Mouse (Mus musculus) erythroid progenitor cell, adult 5-6 weeks (primary cell): ENCODE measurements at regions not wholly inside any gene's neighbourhood (a gene's known extent, or its start where the extent isn't known, plus 50 kb on each side); places are given as distances from the start of the nearest gene placed in this dataset.
"Not testable (repeated sequence)": the region's sequence is repeated elsewhere in the genome, so short reads cannot be mapped to it uniquely, and the experiment has no call there.

Experiments used
- ATAC-seq: replicated peaks from 2 replicates; pipeline ENCODE4 v1.8.0; 2016; ENCODE audit warnings: moderate number of reproducible peaks, mild to moderate bottlenecking, moderate TSS enrichment, inconsistent platforms; ENCODE audit not compliant: poor library complexity, low FRiP score, severe bottlenecking

DNA sequence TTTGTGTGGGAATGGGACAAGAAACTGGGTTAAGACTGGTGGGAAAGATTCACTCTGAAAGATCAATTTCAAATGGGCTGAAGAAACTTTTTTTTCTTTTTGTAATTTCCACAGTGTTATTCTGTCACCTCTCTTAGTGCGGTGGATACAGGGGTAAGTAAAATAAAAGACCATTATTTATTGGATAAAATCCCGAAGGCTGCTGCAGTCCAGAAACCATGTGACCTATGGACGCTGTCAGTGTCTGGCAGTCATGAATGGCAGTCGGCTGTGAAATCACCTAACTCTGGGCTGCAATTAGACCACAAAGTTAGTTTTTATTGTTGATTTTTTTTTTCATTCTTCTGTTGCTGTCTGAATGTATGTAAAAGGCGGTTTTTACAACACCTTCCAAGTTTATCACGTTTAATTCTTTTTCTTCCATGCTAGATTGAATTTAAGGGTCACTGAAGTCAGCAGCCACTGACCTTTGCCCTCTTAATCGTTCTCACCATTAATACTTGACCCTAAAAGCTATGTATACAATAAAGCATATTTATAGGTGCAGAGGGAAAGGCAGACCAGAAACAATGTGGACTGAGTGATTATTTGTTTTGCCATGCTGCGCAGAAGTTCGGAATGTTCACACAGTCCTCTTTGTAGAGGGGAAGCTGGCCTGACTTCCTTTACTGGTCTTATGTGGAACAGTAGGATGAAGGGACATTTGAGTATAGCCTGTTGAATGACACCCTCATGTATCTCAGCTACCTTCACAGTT, 182.7 kb downstream of the Bmp2 start:
- ATAC-seq = no peak

GRCm38 (mm10) chr2:133738839-133739430, 187.0 kb downstream of the Bmp2 start:
- ATAC-seq = no peak

GRCm38 (mm10) chr2:133748493-133748892, 196.5 kb downstream of the Bmp2 start:
- ATAC-seq = no peak

- no peak for ATAC-seq
Observed at GRCm38 (mm10) chr2:133749846-133750637, 198.1 kb downstream of the Bmp2 start.

DNA sequence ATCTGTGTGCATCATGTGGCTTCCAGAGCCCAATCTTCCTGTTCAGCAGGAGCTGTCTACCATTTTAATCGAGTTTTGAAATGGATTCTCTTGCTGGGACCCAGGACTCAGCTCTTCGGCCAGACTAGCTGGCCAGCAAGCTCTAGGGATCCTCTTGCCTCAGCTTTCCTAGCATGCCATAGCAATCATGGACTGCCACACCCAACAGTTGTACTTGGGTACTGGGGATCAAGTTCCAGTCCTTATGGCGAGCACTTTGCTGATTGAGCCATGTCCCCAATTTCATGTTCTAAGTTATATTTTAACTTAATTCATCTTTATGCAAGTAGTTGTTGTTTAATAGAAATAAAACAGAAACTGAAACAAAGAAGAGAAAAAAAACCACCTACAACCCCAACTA, 202.1 kb downstream of the Bmp2 start:
- no peak for ATAC-seq

DNA sequence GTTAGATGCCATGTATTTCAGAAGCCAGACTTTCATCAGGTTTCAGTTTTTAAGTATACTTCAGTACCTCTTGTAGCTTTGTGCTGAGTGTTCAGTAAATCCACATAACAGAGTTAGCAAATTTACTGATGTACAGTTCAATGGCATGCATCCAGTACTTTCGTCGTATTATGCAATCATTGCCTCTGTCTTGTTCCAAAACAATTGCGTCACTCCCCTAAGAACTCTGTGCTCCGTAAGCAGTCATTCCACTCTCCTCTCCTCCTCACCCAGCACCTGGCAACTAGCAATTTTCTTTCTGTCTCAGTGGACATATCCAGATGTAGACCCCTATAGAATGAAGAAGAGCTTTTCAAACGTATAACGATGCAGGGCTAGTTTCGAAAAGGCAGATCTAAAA, 209.5 kb downstream of the Bmp2 start:
- ATAC-seq = no peak

GRCm38 (mm10) chr2:133768546-133768945, 216.6 kb downstream of the Bmp2 start:
- ATAC-seq = no peak

- ATAC-seq = no peak
Observed at GRCm38 (mm10) chr2:133783588-133784342, 231.8 kb downstream of the Bmp2 start.

DNA sequence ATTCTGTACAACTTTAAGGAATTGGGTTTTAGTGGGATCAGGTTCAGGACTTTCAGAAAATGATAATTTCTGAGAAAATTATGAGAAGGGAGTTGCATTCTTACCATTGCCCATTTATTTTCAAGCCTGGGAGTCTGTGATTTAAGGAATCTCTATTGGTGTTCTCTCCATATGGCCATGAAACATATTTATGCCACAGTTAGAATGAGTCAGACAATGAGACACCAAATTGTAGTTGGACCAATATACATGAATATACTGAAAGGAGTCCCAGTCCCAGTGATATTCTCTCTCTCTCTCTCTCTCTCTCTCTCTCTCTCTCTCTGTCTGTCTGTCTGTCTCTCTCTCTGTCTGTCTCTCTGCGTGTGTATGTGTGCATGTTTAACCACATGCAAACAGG, 239.1 kb downstream of the Bmp2 start:
- ATAC-seq = no peak

DNA sequence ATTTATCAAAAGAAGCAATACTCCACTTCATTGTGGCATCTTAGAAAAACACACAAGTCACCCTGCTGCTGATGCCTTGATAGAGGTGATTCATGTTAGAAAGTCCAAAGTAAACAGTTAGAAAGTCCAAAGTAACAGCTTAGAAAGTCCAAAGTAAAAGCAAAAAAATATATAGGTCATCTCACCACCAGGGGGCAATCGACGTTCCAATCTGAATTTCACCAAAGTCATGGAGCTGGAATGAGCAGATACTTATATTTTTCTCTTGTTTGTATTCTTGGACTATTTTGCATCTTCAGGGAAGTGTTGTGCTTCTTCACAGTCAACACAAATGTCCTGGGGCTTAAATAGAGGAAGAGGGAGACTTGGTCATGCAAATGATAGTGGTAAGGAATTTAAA, 241.3 kb downstream of the Bmp2 start:
- ATAC-seq = no peak

DNA sequence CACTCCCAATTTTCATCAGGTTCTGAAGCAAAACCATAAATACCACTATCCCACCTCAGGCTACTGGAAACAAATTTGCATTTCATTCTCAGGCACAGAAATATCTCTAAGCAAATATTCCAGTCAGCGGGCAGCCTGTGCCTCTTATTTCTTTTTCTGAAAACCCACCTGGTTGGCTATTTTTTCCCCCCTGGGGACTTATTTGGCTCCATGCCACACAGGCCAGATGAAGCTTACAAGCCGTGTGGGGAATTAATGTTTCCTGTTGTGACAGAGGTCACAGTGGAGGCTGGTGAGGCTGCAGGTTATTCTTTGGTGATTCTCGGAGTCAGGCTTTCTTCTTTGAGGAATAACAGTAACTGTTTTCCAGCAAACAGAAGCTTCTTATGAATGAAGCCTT, 250.7 kb downstream of the Bmp2 start:
- ATAC-seq = no peak

DNA sequence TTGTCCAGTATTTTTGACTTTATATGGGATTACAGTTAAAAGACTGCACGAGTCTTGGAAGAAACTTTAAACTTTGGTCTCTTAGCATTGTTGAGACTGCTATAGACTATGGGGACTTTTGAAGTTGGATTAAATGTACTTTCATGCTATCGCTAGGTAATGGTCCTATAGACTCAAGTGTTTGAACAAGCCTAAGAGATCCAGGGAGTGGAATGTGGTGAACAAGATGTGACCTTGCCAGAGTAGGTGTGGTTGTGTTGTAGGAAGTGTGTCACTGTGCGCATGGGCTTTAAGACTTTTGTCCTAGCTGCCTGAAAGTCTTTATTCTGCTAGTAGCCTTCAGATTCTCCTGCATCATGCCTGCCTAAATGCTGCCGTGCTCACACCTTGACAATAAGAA, 269.5 kb downstream of the Bmp2 start:
- ATAC-seq = no peak

DNA sequence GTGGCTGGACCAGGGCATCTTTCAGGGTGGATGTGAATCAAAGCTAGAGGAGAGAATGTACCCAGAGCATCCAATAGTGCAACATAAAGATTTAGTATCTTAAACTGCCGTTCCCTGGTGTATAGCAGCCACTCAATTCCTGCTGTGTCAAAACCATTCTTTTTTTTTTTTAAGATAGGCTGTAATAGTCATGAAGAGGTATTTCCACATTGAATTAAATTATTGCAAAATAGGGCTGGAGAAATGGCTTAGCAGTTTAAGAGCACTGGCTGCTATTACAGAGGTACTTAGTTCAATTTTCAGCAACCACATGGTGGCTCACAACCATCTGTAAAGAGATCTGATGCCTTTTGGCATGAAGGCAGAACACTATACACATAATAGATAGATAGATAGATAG, 277.4 kb downstream of the Bmp2 start:
- no peak for ATAC-seq

- no peak for ATAC-seq
Observed at GRCm38 (mm10) chr2:133850485-133850884, 298.5 kb downstream of the Bmp2 start.

- ATAC-seq = not testable (repeated sequence)
Observed at GRCm38 (mm10) chr2:133874982-133875381, 323.0 kb downstream of the Bmp2 start.

DNA sequence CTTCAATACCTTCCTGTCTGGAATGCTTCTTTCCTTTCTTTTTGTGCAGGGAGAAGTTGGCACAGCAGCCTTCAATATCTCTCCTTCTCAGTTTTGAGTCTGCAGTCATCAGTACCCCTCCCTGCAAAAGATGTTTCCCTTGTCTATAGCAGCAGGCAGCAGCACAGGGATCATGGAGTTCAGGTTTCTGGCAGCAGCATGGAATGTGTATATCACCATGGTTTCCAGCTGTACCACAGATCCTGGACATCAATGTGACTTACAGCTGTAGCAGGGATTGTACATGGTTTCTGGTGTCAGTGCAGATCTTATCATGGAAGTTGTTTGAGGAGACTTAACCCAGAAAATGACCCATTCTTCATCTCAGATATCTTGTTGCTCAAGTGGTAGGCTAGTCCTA, 331.7 kb downstream of the Bmp2 start:
- no peak for ATAC-seq

- ATAC-seq = no peak
Observed at GRCm38 (mm10) chr2:133906269-133906668, 354.3 kb downstream of the Bmp2 start.
